Mouse (Mus musculus) CH12.LX (cell line): ENCODE data around the gene Cenpm. TPM values are rescaled to one million over a fixed set of nuclear protein-coding genes. Genes with fewer than 3 reads are reported as not detected.

ENCODE experiments used
- DNase-seq: peaks from one replicate; pipeline ENCODE4 v3.0.0-alpha.2; 2013; ENCODE audit errors: extremely low read depth
- H3K27ac ChIP-seq: 2 replicates; pipeline ENCODE4 v1.5.1; 2012; ENCODE audit warnings: low read depth, mild to moderate bottlenecking, control low read depth, moderate library complexity; ENCODE audit not compliant: insufficient read depth
- H3K27me3 ChIP-seq: replicated peaks from 2 replicates; pipeline ENCODE3; 2012; ENCODE audit warnings: inconsistent platforms
- H3K36me3 ChIP-seq, 2 experiments: replicated peaks in 1 of 2; 2 replicates each; pipeline versions ENCODE3 to v1.6.1; 2012; ENCODE audit warnings: inconsistent platforms in 1 of 2, low read length in 1 of 2, mild to moderate bottlenecking in 1 of 2, mixed read lengths in 1 of 2, moderate library complexity in 1 of 2; ENCODE audit not compliant: control insufficient read depth in 1 of 2, insufficient read depth in 1 of 2
- H3K4me1 ChIP-seq, 2 experiments: 2 replicates each; pipeline ENCODE4 v1.6.1; 2012; ENCODE audit warnings: inconsistent platforms in 1 of 2, moderate library complexity in 1 of 2; ENCODE audit not compliant: insufficient read depth in 2 of 2, control insufficient read depth in 1 of 2
- H3K4me2 ChIP-seq: 2 replicates; pipeline ENCODE4 v1.6.1; 2012; ENCODE audit warnings: low read depth, mild to moderate bottlenecking, control low read depth; ENCODE audit not compliant: poor library complexity, insufficient read depth, severe bottlenecking
- H3K4me3 ChIP-seq, 3 experiments: fragments of 150-350 bp in 1 of 3; sonication (generic) in 1 of 3; replicated peaks in 1 of 3; 2 replicates each; pipeline versions ENCODE3 to v1.5.1; 2011 to 2012; ENCODE audit warnings: low read depth in 2 of 3, low read length in 2 of 3, mild to moderate bottlenecking in 2 of 3, moderate library complexity in 2 of 3, control low read depth in 1 of 3, improper control_type of control experiment in 1 of 3, inconsistent platforms in 1 of 3, mixed read lengths in 1 of 3; ENCODE audit not compliant: poor library complexity in 1 of 3
- H3K79me2 ChIP-seq: replicated peaks from 2 replicates; pipeline ENCODE4 v1.6.1; 2012; ENCODE audit warnings: mild to moderate bottlenecking, moderate library complexity; ENCODE audit not compliant: control insufficient read depth, poor library complexity, insufficient read depth, severe bottlenecking; ENCODE audit errors: extremely low read depth
- H3K9ac ChIP-seq: 2 replicates; pipeline ENCODE4 v1.6.1; 2012; ENCODE audit warnings: low read depth, mild to moderate bottlenecking, control low read depth, moderate library complexity; ENCODE audit not compliant: insufficient read depth
- H3K9me3 ChIP-seq: replicated peaks from 2 replicates; pipeline ENCODE3; 2012; ENCODE audit warnings: low read length, inconsistent platforms, mixed read lengths
- BHLHE40 ChIP-seq: IDR thresholded peaks from 2 replicates; pipeline ENCODE4 v1.6.1; 2011; ENCODE audit warnings: mild to moderate bottlenecking, low read depth, low read length, improper control_type of control experiment
- CHD1 ChIP-seq: IDR thresholded peaks from 2 replicates; pipeline ENCODE4 v1.6.1; 2012; ENCODE audit warnings: low read depth, low read length, improper control_type of control experiment, inconsistent platforms
- CHD2 ChIP-seq: IDR thresholded peaks from 2 replicates; pipeline ENCODE4 v1.6.1; 2011; ENCODE audit warnings: low read length, improper control_type of control experiment
- CTCF ChIP-seq, 2 experiments: IDR thresholded peaks in 1 of 2; conservative IDR thresholded peaks in 1 of 2; 2 replicates each; pipeline ENCODE4 v1.5.1; 2011 to 2012; ENCODE audit warnings: low read depth in 2 of 2, low read length in 2 of 2, improper control_type of control experiment in 1 of 2, inconsistent platforms in 1 of 2, mild to moderate bottlenecking in 1 of 2, moderate library complexity in 1 of 2
- E2F4 ChIP-seq: IDR thresholded peaks from 2 replicates; pipeline ENCODE4 v1.6.1; 2011; ENCODE audit warnings: low read depth, low read length, improper control_type of control experiment; ENCODE audit not compliant: insufficient replicate concordance
- ELF1 ChIP-seq: IDR thresholded peaks from 2 replicates; pipeline ENCODE4 v1.6.1; 2014; ENCODE audit warnings: low read depth, mild to moderate bottlenecking, inconsistent platforms, low read length, improper control_type of control experiment
- EP300 ChIP-seq: IDR thresholded peaks from 2 replicates; pipeline ENCODE4 v1.6.1; 2011; ENCODE audit warnings: low read length, improper control_type of control experiment
- ETS1 ChIP-seq: conservative IDR thresholded peaks from 2 replicates; pipeline ENCODE4 v1.6.1; 2012; ENCODE audit warnings: low read depth, mild to moderate bottlenecking, inconsistent platforms, low read length, improper control_type of control experiment, moderate library complexity
- GABPA ChIP-seq: IDR thresholded peaks from 2 replicates; pipeline ENCODE4 v1.6.1; 2012; ENCODE audit warnings: low read depth, low read length, improper control_type of control experiment, inconsistent platforms; ENCODE audit not compliant: insufficient replicate concordance
- HCFC1 ChIP-seq: IDR thresholded peaks from 2 replicates; pipeline ENCODE4 v1.6.1; 2012; ENCODE audit warnings: low read depth, mild to moderate bottlenecking, inconsistent platforms, low read length, improper control_type of control experiment
- IRF4 ChIP-seq: IDR thresholded peaks from 2 replicates; pipeline ENCODE4 v1.6.1; 2014; ENCODE audit warnings: low read depth, mild to moderate bottlenecking, inconsistent platforms, low read length, improper control_type of control experiment
- JUN ChIP-seq: IDR thresholded peaks from 2 replicates; pipeline ENCODE4 v1.6.1; 2011; ENCODE audit warnings: low read depth, mild to moderate bottlenecking, low read length, improper control_type of control experiment, moderate library complexity; ENCODE audit not compliant: insufficient read depth
- JUND ChIP-seq: conservative IDR thresholded peaks from 2 replicates; pipeline ENCODE4 v1.6.1; 2011; ENCODE audit warnings: low read depth, low read length, improper control_type of control experiment
- KAT2A ChIP-seq: IDR thresholded peaks from 2 replicates; pipeline ENCODE4 v1.6.1; 2012; ENCODE audit warnings: low read length, improper control_type of control experiment, inconsistent platforms; ENCODE audit not compliant: insufficient replicate concordance
- MAFK ChIP-seq: IDR thresholded peaks from 2 replicates; pipeline ENCODE4 v1.6.1; 2011; ENCODE audit warnings: low read length, improper control_type of control experiment; ENCODE audit not compliant: insufficient replicate concordance
- MAX ChIP-seq: IDR thresholded peaks from 2 replicates; pipeline ENCODE4 v1.6.1; 2011; ENCODE audit warnings: low read length, improper control_type of control experiment
- MAZ ChIP-seq: IDR thresholded peaks from 2 replicates; pipeline ENCODE4 v1.6.1; 2012; ENCODE audit warnings: low read depth, mild to moderate bottlenecking, inconsistent platforms, low read length, improper control_type of control experiment, moderate library complexity
- MEF2A ChIP-seq: IDR thresholded peaks from 2 replicates; pipeline ENCODE4 v1.6.1; 2014; ENCODE audit warnings: low read depth, mild to moderate bottlenecking, inconsistent platforms, low read length, improper control_type of control experiment, borderline replicate concordance
- MXI1 ChIP-seq: IDR thresholded peaks from 2 replicates; pipeline ENCODE4 v1.6.1; 2011; ENCODE audit warnings: mild to moderate bottlenecking, low read depth, low read length, improper control_type of control experiment
- MYC ChIP-seq: IDR thresholded peaks from 2 replicates; pipeline ENCODE4 v1.6.1; 2011; ENCODE audit warnings: low read depth, mild to moderate bottlenecking, improper control_type of control experiment, low read length
- NELFE ChIP-seq: IDR thresholded peaks from 2 replicates; pipeline ENCODE4 v1.6.1; 2011; ENCODE audit warnings: low read depth, low read length, improper control_type of control experiment
- NRF1 ChIP-seq: IDR thresholded peaks from 2 replicates; pipeline ENCODE4 v1.6.1; 2014; ENCODE audit warnings: low read depth, mild to moderate bottlenecking, inconsistent platforms, low read length, improper control_type of control experiment, moderate library complexity
- PAX5 ChIP-seq: IDR thresholded peaks from 2 replicates; pipeline ENCODE4 v1.6.1; 2012; ENCODE audit warnings: low read length, inconsistent platforms, mixed read lengths
- POLR2A ChIP-seq: IDR thresholded peaks from 2 replicates; pipeline ENCODE4 v1.6.1; 2011; ENCODE audit warnings: low read depth, mild to moderate bottlenecking, improper control_type of control experiment, low read length
- POLR2AphosphoS2 ChIP-seq: IDR thresholded peaks from 2 replicates; pipeline ENCODE4 v1.6.1; 2011; ENCODE audit warnings: low read depth, low read length, improper control_type of control experiment
- RAD21 ChIP-seq: IDR thresholded peaks from 2 replicates; pipeline ENCODE4 v1.6.1; 2011; ENCODE audit warnings: low read depth, mild to moderate bottlenecking, low read length, improper control_type of control experiment, moderate library complexity
- RCOR1 ChIP-seq: conservative IDR thresholded peaks from 2 replicates; pipeline ENCODE4 v1.6.1; 2012; ENCODE audit warnings: low read depth, mild to moderate bottlenecking, inconsistent platforms, low read length, improper control_type of control experiment
- SIN3A ChIP-seq: IDR thresholded peaks from 2 replicates; pipeline ENCODE4 v1.6.1; 2012; ENCODE audit warnings: low read length, improper control_type of control experiment, inconsistent platforms
- SMC3 ChIP-seq: IDR thresholded peaks from 2 replicates; pipeline ENCODE4 v1.6.1; 2011; ENCODE audit warnings: low read depth, low read length, improper control_type of control experiment
- TBP ChIP-seq: conservative IDR thresholded peaks from 2 replicates; pipeline ENCODE4 v1.6.1; 2011; ENCODE audit warnings: low read depth, low read length, improper control_type of control experiment
- TCF12 ChIP-seq: IDR thresholded peaks from 2 replicates; pipeline ENCODE4 v1.6.1; 2014; ENCODE audit warnings: low read depth, mild to moderate bottlenecking, inconsistent platforms, low read length, improper control_type of control experiment
- UBTF ChIP-seq: IDR thresholded peaks from 2 replicates; pipeline ENCODE4 v1.6.1; 2012; ENCODE audit warnings: low read depth, mild to moderate bottlenecking, inconsistent platforms, low read length, improper control_type of control experiment, moderate library complexity
- USF1 ChIP-seq: IDR thresholded peaks from 2 replicates; pipeline ENCODE4 v1.6.1; 2014; ENCODE audit warnings: low read depth, mild to moderate bottlenecking, inconsistent platforms, low read length, improper control_type of control experiment
- USF2 ChIP-seq: conservative IDR thresholded peaks from 2 replicates; pipeline ENCODE4 v1.6.1; 2011; ENCODE audit warnings: low read depth, low read length, improper control_type of control experiment
- ZC3H11A ChIP-seq: IDR thresholded peaks from 2 replicates; pipeline ENCODE4 v1.6.1; 2012; ENCODE audit warnings: low read depth, mild to moderate bottlenecking, inconsistent platforms, low read length, improper control_type of control experiment
- ZKSCAN1 ChIP-seq: IDR thresholded peaks from 2 replicates; pipeline ENCODE4 v1.6.1; 2012; ENCODE audit warnings: low read depth, inconsistent platforms, low read length, improper control_type of control experiment, borderline replicate concordance
- ZMIZ1 ChIP-seq: IDR thresholded peaks from 2 replicates; pipeline ENCODE4 v1.6.1; 2012; ENCODE audit warnings: low read depth, mild to moderate bottlenecking, inconsistent platforms, low read length, improper control_type of control experiment
- ZNF384 ChIP-seq: IDR thresholded peaks from 2 replicates; pipeline ENCODE4 v1.6.1; 2012; ENCODE audit warnings: low read depth, low read length, improper control_type of control experiment, inconsistent platforms
- dilution Hi-C: fragments of 300-500 bp; cut with MboI; formaldehyde crosslinking; loops from 2 replicates; pipeline ENCODE4 v1.14.3; 2020; ENCODE audit warnings: low sequenced_read_pairs; ENCODE audit not compliant: extremely low pct_unique_long_range_greater_than_20kb, extremely low pct_ligation_motif_present
- in situ Hi-C: fragments of 300-500 bp; cut with MboI; formaldehyde crosslinking; loops from 3 replicates; pipeline ENCODE4 v1.14.3; 2019; ENCODE audit warnings: low sequenced_read_pairs, low pct_ligation_motif_present, low pct_unique_long_range_greater_than_20kb, mixed read lengths
- polyA plus RNA-seq: library from polyadenylated mRNA; unstranded; fragments of >175 nt; gene quantifications from 2 replicates; pipeline ENCODE4 v1.2.1, GENCODE M21; 2012; ENCODE audit warnings: low read depth; ENCODE audit not compliant: insufficient read length
- total RNA-seq, 2 experiments: library from RNA; depleted of rRNA; stranded (reverse); fragments of 300-350 nt in 1 of 2; fragments of >200 nt in 1 of 2; gene quantifications; 2 replicates each; pipeline ENCODE4 v1.2.3; 2012 to 2014

Gene Cenpm
- total and polyA plus RNA-seq, 3 experiments, result 22.8 to 39.6 (median 34.2) TPM

DNA sequence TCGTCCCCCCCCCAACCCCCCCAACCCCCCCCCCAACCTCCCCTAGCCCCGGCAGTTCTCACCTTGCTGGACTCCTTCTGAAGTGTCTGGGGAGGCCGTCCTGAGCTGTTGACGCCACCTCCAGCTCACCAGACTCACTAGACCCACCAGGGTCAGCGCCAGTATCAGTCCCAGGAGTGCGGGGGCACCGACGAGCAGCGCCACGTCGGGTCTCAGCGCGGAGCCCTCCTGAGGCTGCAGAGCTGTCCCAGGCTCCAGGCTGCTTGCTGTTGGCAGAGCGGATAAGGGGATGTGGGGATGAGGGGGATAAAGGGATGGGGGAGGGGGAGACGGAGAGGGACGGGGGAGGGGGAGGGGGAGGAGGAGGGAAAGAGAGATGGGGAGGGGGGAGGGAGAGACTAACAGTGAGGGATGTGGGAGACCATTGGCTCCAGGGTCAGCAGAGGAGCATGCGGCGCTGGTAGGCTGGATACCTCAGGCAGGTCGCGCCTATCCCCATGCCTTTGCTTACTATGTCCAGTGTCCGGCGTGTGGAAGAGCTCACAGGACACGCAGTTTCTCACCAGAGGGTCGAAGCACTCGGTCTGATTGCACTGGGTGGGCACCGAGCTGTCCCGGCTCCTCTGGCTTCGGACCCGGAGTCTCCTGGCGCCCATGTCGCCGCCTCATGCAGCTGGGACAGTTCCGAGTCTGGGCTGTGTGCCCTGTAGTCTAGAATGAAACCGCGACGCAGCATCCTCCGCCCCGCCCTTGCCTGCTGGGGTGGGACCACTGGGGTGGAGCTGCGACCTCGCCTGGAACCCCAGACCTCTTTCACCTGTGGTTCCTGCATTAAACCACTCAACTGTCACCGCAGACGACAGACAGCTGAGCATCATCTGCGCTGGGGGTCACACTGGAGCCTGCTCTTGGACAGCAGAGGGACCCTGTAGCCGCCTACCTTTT, 20.6 kb downstream of the Cenpm start, which contains the start of gene Tnfrsf13c:
Gene Tnfrsf13c, minus strand, starts transcription at position 713 of the 945 bp plus-strand sequence.
- peaks cover 5 to 10% of the 10 kb centered on the region in 2 experiments for H3K36me3 ChIP-seq
- H3K4me1 ChIP-seq, result peaks cover 27 to 71% of the 10 kb centered on the region in 2 experiments
- peak; percentile 81 for DNase-seq
- H3K79me2 ChIP-seq, result peaks cover 18% of the 10 kb centered on the region
- H3K27ac ChIP-seq, result peak within 1 kb of the TSS; percentile 90
- H3K27me3 ChIP-seq, result no peaks in the 10 kb centered on the region
- peak within 1 kb of the TSS; percentile 72 to 89 (median 86) for H3K4me3 ChIP-seq
- in situ Hi-C loops, result no loop called here
- dilution Hi-C loops, result no loop called here
- peak within 1 kb of the TSS; percentile 92 for H3K4me2 ChIP-seq
- TF ChIP-seq JUND (no peak), MYC (no peak), BHLHE40 (peak; percentile 69; the same call in 1 of the 2 replicates), RCOR1 (no peak), IRF4 (no peak), MEF2A (no peak; the same call in 1 of the 2 replicates), ZNF384 (no peak), MAFK (no peak), UBTF (peak; percentile 52; the same call in 1 of the 2 replicates), ZKSCAN1 (no peak), MAZ (no peak; the same call in 1 of the 2 replicates), NELFE (peak; percentile 92), SMC3 (no peak), POLR2A (peak; percentile 96), GABPA (no peak), KAT2A (no peak), CHD1 (no peak), NRF1 (no peak), RAD21 (no peak), TCF12 (peak; percentile 95), ETS1 (peak; percentile 84), SIN3A (peak; percentile 52; the same call in 1 of the 2 replicates), ELF1 (no peak), CTCF (conservative IDR thresholded peaks at IDR 0.05 in 1 of 2, IDR thresholded peaks at IDR 0.05 in 1 of 2; ENCODE audit: low read depth in 2 of 2, low read length in 2 of 2) (no peak), POLR2AphosphoS2 (peak; percentile 79; the same call in 1 of the 2 replicates), ZMIZ1 (peak; percentile 89), ZC3H11A (no peak), USF1 (no peak), TBP (peak; percentile 89), MAX (no peak), JUN (no peak), E2F4 (no peak), HCFC1 (no peak), CHD2 (peak; percentile 69), USF2 (no peak), PAX5 (no peak), MXI1 (no peak), EP300 (no peak)
- H3K9me3 ChIP-seq, result no peaks in the 10 kb centered on the region
- H3K9ac ChIP-seq, result peak within 1 kb of the TSS; percentile 97
